Mouse (Mus musculus): ENCODE data around the gene Nin. TPM values are rescaled to one million over a fixed set of nuclear protein-coding genes. Genes with fewer than 3 reads are reported as not detected.
"Not testable (repeated sequence)": the region's sequence is repeated elsewhere in the genome, so short reads cannot be mapped to it uniquely, and the experiment has no call there.

Nin gene
- 91.7 and 99.8 TPM in 2 replicates for total RNA-seq (2017)

GRCm38 (mm10) chr12:70113351-70113750 is at the start of gene Nin:
Gene Nin (minus strand): TSS chr12:70113717.
- no peak for ATAC-seq (replicated peaks; ENCODE audit: low read depth, poor library complexity, severe bottlenecking)

GRCm38 (mm10) chr12:70161057-70161456 is 47.5 kb upstream of the Nin start:
- no peak for ATAC-seq (replicated peaks; ENCODE audit: low read depth, poor library complexity, severe bottlenecking)

- no peak for ATAC-seq (replicated peaks; ENCODE audit: low read depth, poor library complexity, severe bottlenecking)
Observed at GRCm38 (mm10) chr12:70157292-70158066, 44.0 kb upstream of the Nin start.

GRCm38 (mm10) chr12:70156222-70156621 is 42.7 kb upstream of the Nin start:
- peak; percentile 62; the same call in 1 of the 2 replicates for ATAC-seq (replicated peaks; ENCODE audit: low read depth, poor library complexity, severe bottlenecking)

GRCm38 (mm10) chr12:70153842-70154241 is 40.3 kb upstream of the Nin start, which contains the start of gene Abhd12b:
Gene Abhd12b (plus strand): TSS chr12:70154142.
- no peak for ATAC-seq (replicated peaks; ENCODE audit: low read depth, poor library complexity, severe bottlenecking)

GRCm38 (mm10) chr12:70148631-70149265 is 35.2 kb upstream of the Nin start:
- ATAC-seq (replicated peaks; ENCODE audit: low read depth, poor library complexity, severe bottlenecking): peak; percentile 53; the same call in 1 of the 2 replicates

- ATAC-seq (replicated peaks; ENCODE audit: low read depth, poor library complexity, severe bottlenecking): no peak
Observed at GRCm38 (mm10) chr12:70147986-70148630, 34.6 kb upstream of the Nin start.

GRCm38 (mm10) chr12:70145586-70145985 is 32.1 kb upstream of the Nin start:
- ATAC-seq (replicated peaks; ENCODE audit: low read depth, poor library complexity, severe bottlenecking): no peak

GRCm38 (mm10) chr12:70144637-70145448 is 31.3 kb upstream of the Nin start:
- ATAC-seq (replicated peaks; ENCODE audit: low read depth, poor library complexity, severe bottlenecking): peak; percentile 43

GRCm38 (mm10) chr12:70144106-70144587 is 30.6 kb upstream of the Nin start:
- ATAC-seq (replicated peaks; ENCODE audit: low read depth, poor library complexity, severe bottlenecking): not testable (repeated sequence)

GRCm38 (mm10) chr12:70140993-70141576 is 27.6 kb upstream of the Nin start:
- no peak for ATAC-seq (replicated peaks; ENCODE audit: low read depth, poor library complexity, severe bottlenecking)

- peak; percentile 87 for ATAC-seq (replicated peaks; ENCODE audit: low read depth, poor library complexity, severe bottlenecking)
Observed at GRCm38 (mm10) chr12:70140542-70140941, 27.0 kb upstream of the Nin start.

- no peak for ATAC-seq (replicated peaks; ENCODE audit: low read depth, poor library complexity, severe bottlenecking)
Observed at GRCm38 (mm10) chr12:70139871-70140270, 26.4 kb upstream of the Nin start.

- ATAC-seq (replicated peaks; ENCODE audit: low read depth, poor library complexity, severe bottlenecking): no peak
Observed at GRCm38 (mm10) chr12:70137626-70138025, 24.1 kb upstream of the Nin start.

- no peak for ATAC-seq (replicated peaks; ENCODE audit: low read depth, poor library complexity, severe bottlenecking)
Observed at GRCm38 (mm10) chr12:70137095-70137494, 23.6 kb upstream of the Nin start.

- peak; percentile 76 for ATAC-seq (replicated peaks; ENCODE audit: low read depth, poor library complexity, severe bottlenecking)
Observed at GRCm38 (mm10) chr12:70136185-70136756, 22.8 kb upstream of the Nin start.

- no peak for ATAC-seq (replicated peaks; ENCODE audit: low read depth, poor library complexity, severe bottlenecking)
Observed at GRCm38 (mm10) chr12:70134627-70135235, 21.2 kb upstream of the Nin start.

GRCm38 (mm10) chr12:70131042-70131675 is 17.6 kb upstream of the Nin start:
- no peak for ATAC-seq (replicated peaks; ENCODE audit: low read depth, poor library complexity, severe bottlenecking)
